In genomic region chr4:105614390-105614789, GRCm38 (mm10) we compare ENCODE assay signal across 20 mouse cellular contexts.
"Had no signal": no experiment of that assay in that cellular context is flagged by ENCODE, and none has a peak within 500 bp of the region (broad histone marks: within the 10 kb centered on the region; RNA-seq: fewer than 3 reads in every experiment).

No protein-coding gene starts in this region.

- H3K4me3 ChIP-seq: limb, embryonic 12.5 days; limb, embryonic 15.5 days; lung, embryonic 15.5 days; midbrain, embryonic 12.5 days; midbrain, embryonic 15.5 days; neural tube, embryonic 12.5 days; neural tube, embryonic 15.5 days; stomach, embryonic 15.5 days had no signal

- H3K4me1 ChIP-seq: limb, embryonic 12.5 days; limb, embryonic 15.5 days; lung, embryonic 15.5 days; midbrain, embryonic 12.5 days; midbrain, embryonic 15.5 days; neural tube, embryonic 12.5 days; neural tube, embryonic 15.5 days; stomach, embryonic 15.5 days had no signal

- H3K27ac ChIP-seq: limb, embryonic 12.5 days; limb, embryonic 15.5 days; liver, embryonic 14.5 days; lung, embryonic 15.5 days; macrophage; midbrain, embryonic 12.5 days; midbrain, embryonic 15.5 days; neural tube, embryonic 12.5 days; neural tube, embryonic 15.5 days; stomach, embryonic 15.5 days had no signal

- ATAC-seq: liver, postnatal 0 days; midbrain, embryonic 15.5 days had no signal

- H3K9me3 ChIP-seq: limb, embryonic 12.5 days; limb, embryonic 15.5 days; lung, embryonic 15.5 days; midbrain, embryonic 12.5 days; midbrain, embryonic 15.5 days; neural tube, embryonic 12.5 days; neural tube, embryonic 15.5 days; stomach, embryonic 15.5 days had no signal

- H3K36me3 ChIP-seq: limb, embryonic 12.5 days; limb, embryonic 15.5 days; lung, embryonic 15.5 days; midbrain, embryonic 12.5 days; midbrain, embryonic 15.5 days; neural tube, embryonic 12.5 days; neural tube, embryonic 15.5 days; stomach, embryonic 15.5 days had no signal

- H3K27me3 ChIP-seq: limb, embryonic 12.5 days; limb, embryonic 15.5 days; lung, embryonic 15.5 days; midbrain, embryonic 12.5 days; midbrain, embryonic 15.5 days; neural tube, embryonic 12.5 days; neural tube, embryonic 15.5 days; stomach, embryonic 15.5 days had no signal

- DNase-seq: kidney, adult 9 months; kidney, postnatal 14 days; kidney, postnatal 4 days; left cerebral cortex, postnatal 4 days; liver, postnatal 0 days; right cerebral cortex, adult 18-20 months; right cerebral cortex, postnatal 14 days; right cerebral cortex, postnatal 4 days; spleen, adult 18-20 months; thymus, postnatal 25 days had no signal
